Mouse (Mus musculus) R1 (cell line): ENCODE data around the gene Usmg5.

ENCODE experiments used
- DNase-seq: peaks from one replicate; pipeline ENCODE4 v3.0.0-alpha.2; 2018; ENCODE audit warnings: low read depth, low spot score

Usmg5 gene

GRCm38 (mm10) chr19:47057684-47058083, 32.8 kb downstream of the Usmg5 start:
- DNase-seq, result no peak

DNA sequence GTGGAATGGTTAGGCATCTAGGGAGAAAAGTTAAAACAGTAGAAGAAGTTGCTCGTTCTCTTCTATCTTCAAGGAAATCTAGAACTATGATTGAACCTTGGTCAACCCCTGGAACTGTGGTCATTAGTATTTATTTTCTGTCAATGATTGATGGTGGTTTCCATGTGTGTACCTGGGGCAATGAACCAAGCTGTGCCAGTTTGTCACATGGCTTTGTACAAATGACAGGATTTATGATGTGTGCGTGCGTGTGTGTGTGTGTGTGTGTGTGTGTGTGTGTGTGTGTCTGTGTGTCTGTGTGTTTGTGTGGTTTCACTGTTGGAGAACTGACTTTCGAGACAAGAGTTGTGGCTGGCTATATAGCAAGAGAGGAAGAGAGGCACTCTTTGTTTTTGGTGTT, 37.0 kb downstream of the Usmg5 start:
- DNase-seq, result no peak

DNA sequence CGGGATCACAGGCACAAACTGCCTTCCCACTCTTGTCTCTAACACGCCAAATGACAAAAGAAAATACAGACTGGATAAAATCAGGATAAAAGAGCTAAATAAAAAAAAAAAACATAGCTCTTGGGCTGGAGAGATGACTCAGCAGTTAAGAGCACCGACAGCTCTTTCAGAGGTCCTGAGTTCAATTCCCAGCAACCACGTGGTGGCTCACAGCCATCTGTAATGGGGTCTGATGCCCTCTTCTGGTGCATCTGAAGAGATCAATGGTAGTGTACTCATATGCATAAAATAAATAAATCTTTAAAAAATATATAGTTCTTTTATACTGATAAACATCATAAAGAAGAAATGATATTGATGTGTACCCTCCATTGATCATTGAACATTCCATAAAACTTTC, 37.5 kb downstream of the Usmg5 start:
- DNase-seq, result no peak

DNA sequence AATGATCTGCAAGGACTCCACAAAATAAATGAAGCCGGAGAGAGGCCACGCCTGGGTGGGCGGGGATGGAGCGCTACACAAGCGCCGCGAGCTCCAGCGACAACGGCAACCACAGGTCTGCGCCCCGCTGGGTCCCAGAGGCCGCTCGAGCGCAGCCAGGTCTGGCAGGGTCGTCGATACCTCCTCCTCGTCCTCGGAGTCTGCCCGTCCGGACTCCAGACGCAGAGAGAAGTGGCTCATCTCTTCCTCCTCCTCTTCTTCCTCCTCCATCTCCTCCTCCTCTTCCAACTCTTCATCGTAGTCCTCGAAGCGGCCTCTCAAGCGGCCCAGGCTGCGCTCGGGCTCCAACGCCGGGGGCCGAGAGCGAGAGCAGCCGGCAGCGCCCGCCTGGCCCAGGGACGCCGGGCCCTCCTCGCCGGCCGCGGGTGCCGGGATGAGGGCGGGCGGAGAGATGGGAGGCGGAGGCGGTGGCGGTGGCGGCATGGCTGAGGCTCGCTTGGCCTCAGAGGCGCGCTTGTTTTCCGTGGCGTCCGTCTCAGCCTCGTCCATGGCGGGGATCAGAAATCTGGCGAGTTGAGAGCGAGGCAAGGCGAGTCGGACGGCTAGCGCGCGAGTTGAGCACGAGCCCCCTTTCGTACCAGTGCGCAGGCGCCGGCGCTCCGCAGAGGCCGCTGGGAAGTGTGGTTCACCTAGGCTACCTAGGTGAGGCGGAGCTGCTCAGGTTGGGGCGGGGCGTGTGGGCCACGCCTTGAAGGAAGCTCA, 40.0 kb downstream of the Usmg5 start, which contains the start of gene Pcgf6:
Gene Pcgf6, minus strand, starts transcription at position 636 of the 762 bp plus-strand sequence.
- peak; percentile 96 for DNase-seq

DNA sequence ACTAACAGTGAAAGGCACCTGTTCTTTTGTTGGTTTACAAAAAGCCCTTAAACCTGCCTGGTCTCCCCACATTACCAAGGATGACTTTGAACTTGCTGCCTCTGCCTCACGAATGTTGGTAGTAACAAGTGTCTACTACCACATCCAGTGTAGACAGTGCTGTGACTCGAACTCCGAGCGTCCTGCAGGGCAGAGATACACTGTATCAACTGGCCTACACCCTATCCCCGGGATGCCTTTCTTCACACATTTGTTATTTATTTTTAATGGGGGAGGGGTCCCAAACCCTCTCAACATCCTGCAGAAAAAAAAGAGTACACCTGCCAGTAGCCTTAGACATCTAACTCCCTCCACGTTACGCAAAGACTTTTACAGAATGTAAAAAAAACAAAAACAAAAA, 40.6 kb downstream of the Usmg5 start:
- no peak for DNase-seq

- DNase-seq, result peak; percentile 67
These were observed 41.4 kb downstream of the Usmg5 start for GRCm38 (mm10) chr19:47049061-47049460.

DNA sequence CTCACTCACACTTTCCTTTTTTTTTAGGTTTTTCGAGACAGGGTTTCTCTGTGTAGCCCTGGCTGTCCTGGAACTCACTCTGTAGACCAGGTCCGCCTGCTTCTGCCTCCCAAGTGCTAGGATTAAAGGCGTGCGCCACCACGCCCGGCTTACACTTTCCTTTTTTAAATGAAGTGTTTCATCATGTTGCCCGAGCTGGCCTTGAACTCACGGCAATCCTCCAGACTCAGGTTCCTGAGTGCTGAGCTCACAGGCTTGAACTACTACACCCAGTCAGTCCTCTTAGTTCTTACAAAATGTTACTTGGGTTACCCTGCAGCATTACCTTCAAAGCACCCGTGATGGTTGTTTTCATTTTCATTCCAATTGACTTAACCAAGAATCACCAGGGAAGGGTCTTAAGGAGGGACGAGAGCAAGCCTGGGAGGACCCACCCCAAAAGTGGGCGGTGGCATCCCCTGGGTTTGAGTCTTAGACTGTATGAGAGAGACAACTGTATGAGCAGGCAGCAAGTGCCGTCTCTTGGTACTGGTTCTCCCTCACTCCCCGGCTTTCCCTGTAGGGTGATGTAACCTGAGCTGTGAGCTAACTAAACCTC, 43.1 kb downstream of the Usmg5 start:
- peak; percentile 91 for DNase-seq

DNA sequence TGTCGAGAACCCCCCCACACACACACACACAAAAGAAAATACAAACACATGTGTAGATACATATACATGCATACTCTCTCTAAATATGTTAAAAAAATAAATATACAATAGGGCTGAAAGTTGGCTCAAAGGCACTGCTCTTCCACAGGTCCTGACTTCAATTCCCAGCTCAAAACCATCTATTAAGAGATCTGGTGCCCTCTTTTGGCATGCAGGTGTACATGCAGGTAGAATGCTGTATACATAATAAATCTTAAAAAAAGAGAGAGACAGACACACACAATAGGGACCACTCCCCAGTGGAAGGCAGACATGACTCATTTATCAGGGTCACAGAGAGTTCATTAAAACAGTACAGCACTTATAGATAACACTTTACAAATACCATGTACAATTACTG, 44.1 kb downstream of the Usmg5 start:
- peak; percentile 55 for DNase-seq

GRCm38 (mm10) chr19:47043608-47044007, 46.8 kb downstream of the Usmg5 start:
- peak; percentile 38 for DNase-seq

- DNase-seq, result no peak
These were observed 49.5 kb downstream of the Usmg5 start for GRCm38 (mm10) chr19:47040720-47041473.

- no peak for DNase-seq
These were observed 53.9 kb downstream of the Usmg5 start for GRCm38 (mm10) chr19:47036596-47036995.

- no peak for DNase-seq
These were observed 55.5 kb downstream of the Usmg5 start for GRCm38 (mm10) chr19:47034916-47035315.
